Mouse (Mus musculus) lung, postnatal 0 days (tissue): ENCODE data around the gene Ndufb7. TPM values are rescaled to one million over a fixed set of nuclear protein-coding genes. Genes with fewer than 3 reads are reported as not detected.
"Not testable (repeated sequence)": the region's sequence is repeated elsewhere in the genome, so short reads cannot be mapped to it uniquely, and the experiment has no call there.

Experiments used
- ATAC-seq: fragments of 200-750 bp; cut with Nextera tagmentation; 2 replicates; pipeline ENCODE4 v1.8.0; 2017; ENCODE audit warnings: moderate library complexity
- DNase-seq: peaks from one replicate; pipeline ENCODE4 v3.0.0-alpha.2; 2016; ENCODE audit warnings: low spot score
- H3K27ac ChIP-seq: fragments of 300-500 bp; sonication (generic); 2 replicates; pipeline ENCODE4 v1.5.1; 2014; ENCODE audit warnings: antibody characterized with exemption, mild to moderate bottlenecking, low read length, mixed read lengths
- H3K27me3 ChIP-seq: fragments of 300-500 bp; sonication (generic); replicated peaks from 2 replicates; pipeline ENCODE4 v1.6.1; 2014; ENCODE audit warnings: low read length, mixed read lengths; ENCODE audit not compliant: insufficient read depth
- H3K36me3 ChIP-seq: fragments of 300-500 bp; sonication (generic); 2 replicates; pipeline ENCODE4 v1.6.1; 2014; ENCODE audit warnings: low read length, mixed read lengths; ENCODE audit not compliant: insufficient read depth
- H3K4me1 ChIP-seq: fragments of 300-500 bp; sonication (generic); 2 replicates; pipeline ENCODE4 v1.6.1; 2014; ENCODE audit warnings: antibody characterized with exemption, low read depth, low read length, mixed read lengths; ENCODE audit not compliant: insufficient read depth
- H3K4me2 ChIP-seq: fragments of 300-500 bp; sonication (generic); replicated peaks from 2 replicates; pipeline ENCODE4 v1.6.1; 2014; ENCODE audit warnings: low read depth, mild to moderate bottlenecking, low read length, moderate library complexity, mixed read lengths
- H3K4me3 ChIP-seq: fragments of 300-500 bp; sonication (generic); 2 replicates; pipeline ENCODE4 v1.5.1; 2014; ENCODE audit warnings: low read depth, low read length
- H3K9ac ChIP-seq: fragments of 300-500 bp; sonication (generic); replicated peaks from 2 replicates; pipeline ENCODE4 v1.6.1; 2014; ENCODE audit warnings: low read depth, mild to moderate bottlenecking
- H3K9me3 ChIP-seq: fragments of 300-500 bp; sonication (generic); 2 replicates; pipeline ENCODE4 v1.6.1; 2016; ENCODE audit warnings: low read length, mixed read lengths
- CTCF ChIP-seq: IDR thresholded peaks from 2 replicates; pipeline ENCODE4 v1.5.1; 2016; ENCODE audit warnings: antibody characterized with exemption, mild to moderate bottlenecking
- EP300 ChIP-seq: IDR thresholded peaks from 2 replicates; pipeline ENCODE4 v1.6.1; 2016; ENCODE audit warnings: antibody characterized with exemption, mild to moderate bottlenecking, control low read depth
- WGBS: fragments of 180-500 bp; shearing (Covaris S2); extraction: QIAGEN DNeasy Blood & Tissue Kit; methylation state at CpG from one replicate; pipeline ENCODE4 v1.1.7; 2014; 5-methylcytosine and 5-hydroxymethylcytosine counted together
- polyA plus RNA-seq: library from polyadenylated mRNA; unstranded; fragments of >200 nt; fragmentation: Nextera tagmentation; extraction: Ambion mirVana; gene quantifications from 2 replicates; pipeline ENCODE4 v1.2.1, GENCODE M21; 2015

Ndufb7 gene
- polyA plus RNA-seq, 1 experiment from 2014 or later, result 286 TPM

DNA sequence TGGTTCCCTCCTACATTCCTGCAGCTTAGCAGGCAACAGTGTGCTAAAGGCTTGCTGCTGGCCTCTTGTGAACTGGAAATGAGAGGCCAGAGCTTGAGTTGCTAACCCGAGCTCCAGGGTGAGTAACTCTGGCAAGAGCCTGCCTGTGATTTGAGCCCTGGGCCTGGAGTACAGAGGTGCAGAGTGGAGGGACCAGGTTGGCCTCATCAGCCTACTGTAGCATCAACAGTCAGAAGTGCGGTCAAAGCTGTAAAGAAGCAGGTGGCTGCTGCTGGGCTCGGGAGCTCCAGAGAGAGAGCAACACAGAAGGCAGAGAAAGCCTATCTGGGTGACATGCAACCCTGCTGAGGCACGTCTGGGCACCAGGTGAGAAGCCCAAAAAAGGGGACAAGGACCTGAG is 2.7 kb downstream of the Ndufb7 start:
- H3K27ac ChIP-seq, result no peak overlapping the region
- no peaks in the 10 kb centered on the region for H3K27me3 ChIP-seq
- H3K36me3 ChIP-seq, result peaks cover 7% of the 10 kb centered on the region; the same call in 1 of the 2 replicates
- no peak overlapping the region for H3K4me2 ChIP-seq
- ATAC-seq, result no peak
- DNase-seq, result no peak
- peaks cover 6% of the 10 kb centered on the region; the same call in 1 of the 2 replicates for H3K4me1 ChIP-seq
- no peak overlapping the region for H3K9ac ChIP-seq
- TF ChIP-seq EP300 (no peak), CTCF (no peak)
- no peaks in the 10 kb centered on the region for H3K9me3 ChIP-seq
- no peak overlapping the region for H3K4me3 ChIP-seq
- WGBS, result 66% methylated on average over 4 of the region's 4 CpGs

DNA sequence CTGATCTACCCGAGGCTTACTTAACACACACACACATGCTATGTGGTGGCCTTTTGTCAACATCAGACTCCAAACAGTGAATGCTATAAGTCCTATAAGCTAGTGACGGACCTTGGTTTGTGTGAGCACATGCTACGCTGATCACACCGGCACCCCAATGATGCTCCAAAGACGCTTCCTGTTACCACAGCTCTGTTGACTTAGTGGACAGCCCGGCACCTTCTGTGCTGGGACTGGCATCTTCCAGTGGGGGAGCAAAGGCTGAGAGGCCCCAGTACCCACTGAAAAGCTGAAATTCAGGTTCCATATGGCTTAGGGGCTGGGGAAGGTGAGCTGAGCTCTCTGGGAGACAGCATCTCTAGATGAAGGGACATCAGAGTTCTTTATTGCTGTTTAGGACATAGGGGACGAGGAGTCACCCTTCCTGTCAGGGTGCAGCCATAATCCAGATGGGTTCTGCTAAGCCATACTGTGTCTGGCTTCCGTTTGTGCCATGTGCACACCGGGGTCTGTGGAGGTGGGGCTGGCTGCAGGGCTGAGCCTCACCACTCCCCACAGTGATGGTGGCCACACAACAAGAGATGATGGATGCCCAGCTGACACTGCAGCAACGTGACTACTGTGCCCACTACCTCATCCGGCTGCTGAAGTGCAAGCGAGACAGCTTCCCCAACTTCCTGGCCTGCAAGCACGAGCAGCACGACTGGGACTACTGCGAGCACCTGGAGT is 4.0 kb downstream of the Ndufb7 start:
- WGBS, result 78% methylated on average over 14 of the region's 15 CpGs
- DNase-seq (no peak), ATAC-seq (no peak)
- Histone ChIP-seq H3K36me3 (peaks cover 7% of the 10 kb centered on the region; the same call in 1 of the 2 replicates), H3K9me3 (no peaks in the 10 kb centered on the region), H3K4me1 (peaks cover 6% of the 10 kb centered on the region; the same call in 1 of the 2 replicates), H3K4me2 (no peak overlapping the region), H3K4me3 (no peak overlapping the region), H3K27ac (no peak overlapping the region), H3K9ac (no peak overlapping the region), H3K27me3 (no peaks in the 10 kb centered on the region)
- TF ChIP-seq EP300 (no peak), CTCF (no peak)

DNA sequence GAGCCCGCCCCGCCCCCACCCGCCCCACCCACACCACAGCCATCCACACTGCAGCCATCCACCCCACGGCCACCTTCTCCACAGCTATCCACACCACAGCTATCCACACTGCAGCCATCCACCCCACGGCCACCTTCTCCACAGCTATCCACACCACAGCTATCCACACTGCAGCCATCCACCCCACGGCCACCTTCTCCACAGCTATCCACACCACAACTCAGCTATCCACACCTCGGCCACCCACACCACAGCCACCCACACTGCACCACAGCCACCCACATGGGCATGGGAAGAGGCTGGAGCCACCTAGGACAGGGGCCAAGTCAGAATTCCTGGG is 4.5 kb downstream of the Ndufb7 start:
- 96% methylated on average over 3 of the region's 7 CpGs for WGBS
- H3K4me3 ChIP-seq, H3K36me3 ChIP-seq, ATAC-seq, H3K9ac ChIP-seq, H3K9me3 ChIP-seq, H3K4me2 ChIP-seq, DNase-seq, H3K27ac ChIP-seq, H3K27me3 ChIP-seq, H3K4me1 ChIP-seq: not testable (repeated sequence)

DNA sequence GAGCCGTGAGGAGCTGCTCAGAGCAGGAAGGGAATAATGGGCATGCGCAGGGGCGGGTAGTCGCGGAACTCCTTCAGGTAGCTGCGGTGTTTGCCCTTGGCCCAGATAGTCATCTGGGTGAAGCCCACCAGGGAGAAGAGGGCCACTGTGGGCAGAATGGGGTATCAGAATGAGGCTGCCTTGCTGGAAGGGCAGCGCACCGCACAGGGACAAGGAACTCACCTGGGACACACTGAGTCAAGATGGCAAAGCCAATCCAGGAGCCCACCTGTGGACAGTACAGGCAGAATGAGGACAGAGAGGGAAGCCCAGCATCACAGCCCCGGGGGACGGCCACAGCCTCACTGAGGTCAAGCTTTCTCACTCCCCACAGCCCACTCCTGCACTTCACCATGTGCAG is 5.3 kb downstream of the Ndufb7 start:
- Histone ChIP-seq H3K27me3 (no peaks in the 10 kb centered on the region), H3K4me1 (peaks cover 11% of the 10 kb centered on the region; the same call in 1 of the 2 replicates), H3K9me3 (no peaks in the 10 kb centered on the region), H3K4me2 (no peak overlapping the region), H3K4me3 (no peak overlapping the region), H3K27ac (no peak overlapping the region), H3K36me3 (peaks cover 7% of the 10 kb centered on the region; the same call in 1 of the 2 replicates), H3K9ac (no peak overlapping the region)
- DNase-seq, result no peak
- ATAC-seq, result no peak
- no peak for TF ChIP-seq CTCF
- WGBS, result 92% methylated on average over 10 of the region's 10 CpGs

DNA sequence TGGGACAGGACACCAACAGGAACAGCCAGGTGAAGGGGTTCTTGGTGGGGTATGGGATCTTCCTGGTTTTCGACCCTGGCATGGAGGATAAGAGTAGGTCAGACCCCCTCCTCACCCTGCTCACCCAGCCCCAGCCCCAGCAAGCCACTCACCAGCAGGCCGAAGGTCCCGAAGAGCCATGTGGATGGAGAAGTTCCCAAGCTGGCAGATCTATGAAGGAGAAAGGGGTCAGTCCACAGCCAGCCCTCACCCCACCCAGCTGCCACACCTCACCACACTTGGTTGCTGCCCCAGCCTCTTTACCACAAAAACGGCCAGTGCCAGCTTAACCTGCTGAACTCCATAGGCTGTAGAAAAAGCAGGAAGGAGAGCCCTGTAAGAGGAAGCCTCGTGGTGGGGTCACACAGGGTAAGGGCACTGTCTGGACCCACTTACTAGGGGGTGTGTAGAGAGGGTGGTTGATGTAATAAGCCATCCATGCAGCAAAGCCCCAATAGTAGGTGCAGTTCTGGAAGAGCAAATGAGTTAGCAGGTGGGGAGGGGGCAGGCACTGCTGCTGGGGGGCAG is 5.9 kb downstream of the Ndufb7 start:
- no peak overlapping the region for H3K4me2 ChIP-seq
- 79% methylated on average over 5 of the region's 5 CpGs for WGBS
- H3K9ac ChIP-seq, result no peak overlapping the region
- peaks cover 7% of the 10 kb centered on the region; the same call in 1 of the 2 replicates for H3K36me3 ChIP-seq
- ATAC-seq, result no peak
- peaks cover 13% of the 10 kb centered on the region; the same call in 1 of the 2 replicates for H3K4me1 ChIP-seq
- no peaks in the 10 kb centered on the region for H3K9me3 ChIP-seq
- TF ChIP-seq CTCF, result no peak
- H3K4me3 ChIP-seq, result no peak overlapping the region
- no peaks in the 10 kb centered on the region for H3K27me3 ChIP-seq
- no peak overlapping the region for H3K27ac ChIP-seq
- DNase-seq, result no peak

DNA sequence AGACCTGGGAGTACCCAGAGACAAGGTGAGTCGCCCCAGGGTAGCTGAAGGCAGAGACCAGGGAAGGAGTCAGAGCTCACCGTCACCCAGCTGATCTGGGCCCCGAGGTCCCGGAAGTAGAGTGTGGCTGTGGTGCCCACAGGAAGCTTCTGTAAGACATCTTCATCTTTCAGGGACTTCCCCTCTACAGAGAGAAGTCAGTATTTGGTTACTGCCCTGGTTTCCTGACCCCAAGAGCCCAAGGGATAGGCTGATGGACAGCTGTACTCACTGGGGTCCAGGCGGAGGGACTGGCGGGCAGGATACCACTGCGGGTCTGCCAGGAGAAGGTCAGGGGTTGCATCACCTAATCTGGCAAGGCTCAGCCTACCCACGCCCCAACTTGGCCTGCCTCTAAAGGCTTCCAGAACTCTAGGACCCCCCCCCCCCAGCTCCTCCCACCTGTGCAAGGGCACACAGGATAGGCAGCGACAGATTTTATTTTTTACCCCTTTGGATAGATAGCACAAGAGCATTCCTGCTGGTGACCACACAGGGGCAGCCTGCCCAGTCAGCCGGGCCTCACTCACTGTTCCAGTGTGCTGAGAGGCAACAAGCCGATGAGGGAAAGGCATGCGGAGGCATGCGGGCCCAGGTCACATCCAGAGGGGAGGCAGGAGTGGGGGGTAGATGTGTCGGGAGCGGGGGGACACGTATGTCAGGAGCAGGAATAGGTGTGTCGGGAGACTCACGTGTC is 6.8 kb downstream of the Ndufb7 start:
- Histone ChIP-seq H3K27me3 (no peaks in the 10 kb centered on the region), H3K27ac (no peak overlapping the region), H3K9ac (no peak overlapping the region), H3K4me1 (peaks cover 12% of the 10 kb centered on the region; the same call in 1 of the 2 replicates), H3K4me2 (no peak overlapping the region), H3K9me3 (no peaks in the 10 kb centered on the region), H3K4me3 (no peak overlapping the region), H3K36me3 (peaks cover 7% of the 10 kb centered on the region; the same call in 1 of the 2 replicates)
- DNase-seq (no peak), ATAC-seq (no peak)
- WGBS, result 73% methylated on average over 18 of the region's 18 CpGs
- TF ChIP-seq CTCF (peak; percentile 46), EP300 (no peak)
